Mouse (Mus musculus) erythroid progenitor cell, adult 5-6 weeks (primary cell): Measurements from ENCODE around the gene Aspdh. TPM values are rescaled to one million over a fixed set of nuclear protein-coding genes. Genes with fewer than 3 reads are reported as not detected.

Source experiments
- ATAC-seq: replicated peaks from 2 replicates; pipeline ENCODE4 v1.8.0; 2016; ENCODE audit warnings: moderate number of reproducible peaks, mild to moderate bottlenecking, moderate TSS enrichment, inconsistent platforms; ENCODE audit not compliant: poor library complexity, low FRiP score, severe bottlenecking
- total RNA-seq, 2 experiments: library from RNA; stranded (forward) in 1 of 2; stranded (reverse) in 1 of 2; fragments of 150-400 nt in 1 of 2; fragments of 186-747, 209-891 nt in 1 of 2; gene quantifications; 2 replicates each; pipeline versions ENCODE4 v1.2.3 to v1.2.4; 2015 to 2017; ENCODE audit warnings: low replicate concordance in 2 of 2

The Aspdh gene
- total RNA-seq, 2 experiments from 2014 or later: 1.4 TPM; not detected in 1

GRCm38 (mm10) chr7:44495992-44496770 lies 31.0 kb downstream of the Aspdh start, which contains the start of the genes Emc10 and Fam71e1:
TSS of gene Emc10 (minus strand) at chr7:44496529.
TSS of gene Fam71e1 (plus strand) at chr7:44496581.
- ATAC-seq: peak; percentile 88

GRCm38 (mm10) chr7:44496771-44497109 lies 31.5 kb downstream of the Aspdh start:
- ATAC-seq: peak; percentile 69

GRCm38 (mm10) chr7:44497361-44498055 lies 32.3 kb downstream of the Aspdh start:
- ATAC-seq: no peak

- no peak for ATAC-seq
Measured at GRCm38 (mm10) chr7:44498922-44499321, 33.7 kb downstream of the Aspdh start.

- ATAC-seq: no peak
Measured at GRCm38 (mm10) chr7:44500046-44500445, 34.9 kb downstream of the Aspdh start.

GRCm38 (mm10) chr7:44501563-44502115 lies 36.4 kb downstream of the Aspdh start:
- ATAC-seq: 0 out of 2 replicates have a peak, but pooled peaks have one; percentile 43

- no peak for ATAC-seq
Measured at GRCm38 (mm10) chr7:44507491-44507890, 42.3 kb downstream of the Aspdh start.

Other genes starting within 250 kb of the Aspdh start
- not detected in 2 replicates for gene Klk1b5, start 249.4 kb upstream of the Aspdh start, total RNA-seq (2015; ENCODE audit: low replicate concordance)
- not detected in 2 replicates for gene Klk1b5, start 249.4 kb upstream of the Aspdh start, total RNA-seq (2017; ENCODE audit: low replicate concordance)
- gene Klk1, start 240.0 kb upstream of the Aspdh start, total RNA-seq (2015; ENCODE audit: low replicate concordance): not detected in 2 replicates
- gene Klk1, start 240.0 kb upstream of the Aspdh start, total RNA-seq (2017; ENCODE audit: low replicate concordance): not detected in 2 replicates
- gene Gm36864, start 229.2 kb upstream of the Aspdh start, total RNA-seq (2015; ENCODE audit: low replicate concordance): not detected in 2 replicates
- not detected in 2 replicates for gene Gm36864, start 229.2 kb upstream of the Aspdh start, total RNA-seq (2017; ENCODE audit: low replicate concordance)
- gene 1700028J19Rik, start 218.7 kb upstream of the Aspdh start, total RNA-seq (2015; ENCODE audit: low replicate concordance): not detected in 2 replicates
- 0.90 and 2.2 TPM in 2 replicates for gene 1700028J19Rik, start 218.7 kb upstream of the Aspdh start, total RNA-seq (2017; ENCODE audit: low replicate concordance)
- 16.6 and 17.6 TPM in 2 replicates for gene 2410002F23Rik, start 218.7 kb upstream of the Aspdh start, total RNA-seq (2015; ENCODE audit: low replicate concordance)
- gene 2410002F23Rik, start 218.7 kb upstream of the Aspdh start, total RNA-seq (2017; ENCODE audit: low replicate concordance): 9.2 and 11.4 TPM in 2 replicates
- not detected in 2 replicates for gene Acp4, start 208.0 kb upstream of the Aspdh start, total RNA-seq (2015; ENCODE audit: low replicate concordance)
- gene Acp4, start 208.0 kb upstream of the Aspdh start, total RNA-seq (2017; ENCODE audit: low replicate concordance): not detected in 2 replicates
- gene Gm15517, start 203.9 kb upstream of the Aspdh start, total RNA-seq (2015; ENCODE audit: low replicate concordance): not detected in 2 replicates
- not detected in 2 replicates for gene Gm15517, start 203.9 kb upstream of the Aspdh start, total RNA-seq (2017; ENCODE audit: low replicate concordance)
- 2.5 TPM in 1 of 2 replicates, not detected in the other for gene Clec11a, start 158.5 kb upstream of the Aspdh start, total RNA-seq (2015; ENCODE audit: low replicate concordance)
- gene Clec11a, start 158.5 kb upstream of the Aspdh start, total RNA-seq (2017; ENCODE audit: low replicate concordance): not detected in 2 replicates
- not detected in 2 replicates for gene Shank1, start 155.1 kb upstream of the Aspdh start, total RNA-seq (2015; ENCODE audit: low replicate concordance)
- under 0.01 and 0.23 TPM in 2 replicates for gene Shank1, start 155.1 kb upstream of the Aspdh start, total RNA-seq (2017; ENCODE audit: low replicate concordance)
- not detected in 2 replicates for gene Syt3, start 81.3 kb upstream of the Aspdh start, total RNA-seq (2015; ENCODE audit: low replicate concordance)
- gene Syt3, start 81.3 kb upstream of the Aspdh start, total RNA-seq (2017; ENCODE audit: low replicate concordance): not detected in 2 replicates
- not detected in 2 replicates for gene 1700008O03Rik, start 79.6 kb upstream of the Aspdh start, total RNA-seq (2015; ENCODE audit: low replicate concordance)
- not detected in 2 replicates for gene 1700008O03Rik, start 79.6 kb upstream of the Aspdh start, total RNA-seq (2017; ENCODE audit: low replicate concordance)
- not detected in 2 replicates for gene Lrrc4b, start 36.4 kb upstream of the Aspdh start, total RNA-seq (2015; ENCODE audit: low replicate concordance)
- not detected in 2 replicates for gene Lrrc4b, start 36.4 kb upstream of the Aspdh start, total RNA-seq (2017; ENCODE audit: low replicate concordance)
- gene Josd2, start 2.6 kb downstream of the Aspdh start, total RNA-seq (2015; ENCODE audit: low replicate concordance): 130 and 183 TPM in 2 replicates
- 122 and 124 TPM in 2 replicates for gene Josd2, start 2.6 kb downstream of the Aspdh start, total RNA-seq (2017; ENCODE audit: low replicate concordance)
- gene Emc10, start 31.1 kb downstream of the Aspdh start, total RNA-seq (2015; ENCODE audit: low replicate concordance): 81.7 and 90.1 TPM in 2 replicates
- gene Emc10, start 31.1 kb downstream of the Aspdh start, total RNA-seq (2017; ENCODE audit: low replicate concordance): 43.7 and 56.1 TPM in 2 replicates
- not detected in 2 replicates for gene Fam71e1, start 31.2 kb downstream of the Aspdh start, total RNA-seq (2015; ENCODE audit: low replicate concordance)
- not detected in 2 replicates for gene Fam71e1, start 31.2 kb downstream of the Aspdh start, total RNA-seq (2017; ENCODE audit: low replicate concordance)
- gene Mybpc2, start 59.3 kb downstream of the Aspdh start, total RNA-seq (2015; ENCODE audit: low replicate concordance): 1.3 TPM in 1 of 2 replicates, not detected in the other
- gene Mybpc2, start 59.3 kb downstream of the Aspdh start, total RNA-seq (2017; ENCODE audit: low replicate concordance): not detected in 2 replicates
- 24.3 and 27.0 TPM in 2 replicates for gene Spib, start 66.7 kb downstream of the Aspdh start, total RNA-seq (2015; ENCODE audit: low replicate concordance)
- gene Spib, start 66.7 kb downstream of the Aspdh start, total RNA-seq (2017; ENCODE audit: low replicate concordance): 15.3 and 17.3 TPM in 2 replicates
- gene Pold1, start 83.5 kb downstream of the Aspdh start, total RNA-seq (2015; ENCODE audit: low replicate concordance): 62.9 and 75.7 TPM in 2 replicates
- 39.6 and 53.8 TPM in 2 replicates for gene Pold1, start 83.5 kb downstream of the Aspdh start, total RNA-seq (2017; ENCODE audit: low replicate concordance)
- 57.3 and 105 TPM in 2 replicates for gene Nr1h2, start 88.6 kb downstream of the Aspdh start, total RNA-seq (2015; ENCODE audit: low replicate concordance)
- gene Nr1h2, start 88.6 kb downstream of the Aspdh start, total RNA-seq (2017; ENCODE audit: low replicate concordance): 59.3 and 81.4 TPM in 2 replicates
- 55.5 and 84.3 TPM in 2 replicates for gene Napsa, start 107.0 kb downstream of the Aspdh start, total RNA-seq (2015; ENCODE audit: low replicate concordance)
- 12.2 and 12.7 TPM in 2 replicates for gene Napsa, start 107.0 kb downstream of the Aspdh start, total RNA-seq (2017; ENCODE audit: low replicate concordance)
- not detected in 2 replicates for gene Kcnc3, start 125.3 kb downstream of the Aspdh start, total RNA-seq (2015; ENCODE audit: low replicate concordance)
- not detected in 2 replicates for gene Kcnc3, start 125.3 kb downstream of the Aspdh start, total RNA-seq (2017; ENCODE audit: low replicate concordance)
- not detected in 2 replicates for gene Myh14, start 205.5 kb downstream of the Aspdh start, total RNA-seq (2015; ENCODE audit: low replicate concordance)
- gene Myh14, start 205.5 kb downstream of the Aspdh start, total RNA-seq (2017; ENCODE audit: low replicate concordance): 0.08 TPM in 1 of 2 replicates, not detected in the other
- not detected in 2 replicates for gene Izumo2, start 243.4 kb downstream of the Aspdh start, total RNA-seq (2015; ENCODE audit: low replicate concordance)
- gene Izumo2, start 243.4 kb downstream of the Aspdh start, total RNA-seq (2017; ENCODE audit: low replicate concordance): not detected in 2 replicates